Mouse (Mus musculus) stomach, postnatal 0 days (tissue): ENCODE measurements around the gene Rnf41. TPM values are rescaled to one million over a fixed set of nuclear protein-coding genes. Genes with fewer than 3 reads are reported as not detected.
A peak's percentile ranks its signal among the peaks of the same experiment; 100 is the strongest.

Experiments used
- ATAC-seq: fragments of 200-750 bp; cut with Nextera tagmentation; 2 replicates; pipeline ENCODE4 v1.8.0; 2017; ENCODE audit not compliant: low FRiP score, low TSS enrichment
- DNase-seq: peaks from one replicate; pipeline ENCODE4 v3.0.0-alpha.2; 2016; ENCODE audit warnings: low spot score
- H3K27ac ChIP-seq: fragments of 300-500 bp; sonication (generic); replicated peaks from 2 replicates; pipeline ENCODE4 v1.5.1; 2014; ENCODE audit warnings: mild to moderate bottlenecking, control low read depth
- H3K27me3 ChIP-seq: fragments of 300-500 bp; sonication (generic); 2 replicates; pipeline ENCODE4 v1.6.1; 2014; ENCODE audit warnings: low read length; ENCODE audit not compliant: control insufficient read depth, insufficient read depth
- H3K36me3 ChIP-seq: fragments of 300-500 bp; sonication (generic); 2 replicates; pipeline ENCODE4 v1.6.1; 2014; ENCODE audit warnings: low read length, mixed read lengths; ENCODE audit not compliant: control insufficient read depth, insufficient read depth
- H3K4me1 ChIP-seq: fragments of 300-500 bp; sonication (generic); replicated peaks from 2 replicates; pipeline ENCODE4 v1.6.1; 2014; ENCODE audit warnings: antibody characterized with exemption; ENCODE audit not compliant: control insufficient read depth, insufficient read depth
- H3K4me2 ChIP-seq: fragments of 300-500 bp; sonication (generic); replicated peaks from 2 replicates; pipeline ENCODE4 v1.6.1; 2014; ENCODE audit warnings: low read depth, mild to moderate bottlenecking, control low read depth, moderate library complexity
- H3K4me3 ChIP-seq: fragments of 300-500 bp; sonication (generic); 2 replicates; pipeline ENCODE4 v1.5.1; 2014; ENCODE audit warnings: low read depth, low read length, control low read depth
- H3K9ac ChIP-seq: fragments of 300-500 bp; sonication (generic); 2 replicates; pipeline ENCODE4 v1.6.1; 2014; ENCODE audit warnings: mild to moderate bottlenecking, low read length, control low read depth, mixed read lengths
- H3K9me3 ChIP-seq: fragments of 300-500 bp; sonication (generic); 2 replicates; pipeline ENCODE4 v1.6.1; 2016; ENCODE audit warnings: low read length; ENCODE audit not compliant: control insufficient read depth
- CTCF ChIP-seq: IDR thresholded peaks from 2 replicates; pipeline ENCODE4 v1.5.1; 2016; ENCODE audit warnings: antibody characterized with exemption, low read depth, mild to moderate bottlenecking, moderate library complexity
- EP300 ChIP-seq: optimal IDR thresholded peaks from 2 replicates; pipeline ENCODE3; 2016; ENCODE audit warnings: antibody characterized with exemption
- WGBS: fragments of 180-500 bp; shearing (Covaris S2); extraction: QIAGEN DNeasy Blood & Tissue Kit; methylation state at CpG from one replicate; pipeline ENCODE4 v1.1.7; 2014; 5-methylcytosine and 5-hydroxymethylcytosine counted together
- polyA plus RNA-seq: library from polyadenylated mRNA; unstranded; fragments of >200 nt; fragmentation: Nextera tagmentation; extraction: Ambion mirVana; gene quantifications from 2 replicates; pipeline ENCODE4 v1.2.1, GENCODE M21; 2015

Rnf41 gene
- polyA plus RNA-seq, 1 experiment from 2014 or later, result 18.9 TPM

DNA sequence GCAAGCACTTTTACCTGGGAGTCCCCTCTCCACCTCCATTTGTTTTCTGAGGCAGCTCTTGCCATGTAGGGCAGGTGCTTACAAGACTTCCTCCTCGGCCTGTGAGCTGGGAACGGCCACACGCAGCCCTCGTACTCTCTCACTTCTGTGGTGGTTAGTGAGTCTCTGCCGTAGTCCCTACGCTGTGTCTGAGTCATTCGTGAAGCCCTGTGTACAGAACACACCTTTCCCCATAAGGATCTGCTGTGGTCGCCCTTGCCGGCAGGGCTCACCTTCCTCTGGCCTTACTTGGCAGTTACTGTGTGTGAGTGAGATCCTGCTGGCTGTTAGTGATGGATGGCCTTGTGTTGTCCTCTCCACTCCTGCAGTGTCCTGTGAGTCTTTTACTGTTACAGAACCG, 23.2 kb downstream of the Rnf41 start:
- H3K9me3 ChIP-seq, result no peaks in the 10 kb centered on the region
- H3K4me1 ChIP-seq, result no peaks in the 10 kb centered on the region
- H3K27ac ChIP-seq, result no peak overlapping the region
- H3K4me3 ChIP-seq, result no peak overlapping the region
- no peaks in the 10 kb centered on the region for H3K27me3 ChIP-seq
- H3K4me2 ChIP-seq, result no peak overlapping the region
- 71% methylated on average over 10 of the region's 10 CpGs for WGBS
- H3K36me3 ChIP-seq, result peaks cover 32% of the 10 kb centered on the region
- DNase-seq (peak; percentile 56), ATAC-seq (peak; percentile 88)
- no peak overlapping the region for H3K9ac ChIP-seq
- TF ChIP-seq CTCF (no peak), EP300 (no peak)

DNA sequence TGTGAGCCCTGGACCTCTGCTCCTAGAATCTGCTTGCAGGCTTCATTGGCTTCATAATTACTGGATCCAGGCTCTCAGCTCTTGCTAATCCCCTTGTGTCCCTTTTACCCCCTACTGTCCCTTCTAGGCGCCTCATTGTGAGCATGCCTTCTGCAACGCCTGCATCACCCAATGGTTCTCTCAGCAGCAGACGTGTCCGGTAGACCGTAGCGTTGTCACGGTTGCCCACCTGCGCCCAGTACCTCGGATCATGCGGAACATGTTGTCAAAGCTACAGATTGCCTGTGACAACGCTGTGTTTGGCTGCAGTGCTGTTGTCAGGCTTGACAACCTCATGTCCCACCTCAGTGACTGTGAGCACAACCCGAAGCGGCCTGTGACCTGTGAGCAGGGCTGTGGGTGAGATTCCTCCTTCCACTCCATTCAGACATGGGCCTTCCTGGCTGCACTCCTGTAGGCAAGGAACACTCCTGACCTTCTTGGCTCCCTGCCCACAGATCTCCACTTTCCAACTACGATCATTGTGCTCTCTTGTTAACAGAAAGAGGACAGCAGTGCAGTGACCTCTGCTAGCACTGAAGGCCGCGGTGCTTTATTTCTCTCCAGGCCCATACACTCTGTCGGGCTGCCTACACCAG, 23.8 kb downstream of the Rnf41 start:
- Histone ChIP-seq H3K27ac (peak overlapping the region; percentile 49; the same call in 1 of the 2 replicates), H3K9ac (no peak overlapping the region), H3K27me3 (no peaks in the 10 kb centered on the region), H3K9me3 (no peaks in the 10 kb centered on the region), H3K4me3 (no peak overlapping the region), H3K4me1 (no peaks in the 10 kb centered on the region), H3K36me3 (peaks cover 33% of the 10 kb centered on the region), H3K4me2 (no peak overlapping the region)
- WGBS, result 88% methylated on average over 17 of the region's 17 CpGs
- ATAC-seq, result no peak
- TF ChIP-seq CTCF, result no peak
- no peak for TF ChIP-seq EP300
- no peak for DNase-seq

DNA sequence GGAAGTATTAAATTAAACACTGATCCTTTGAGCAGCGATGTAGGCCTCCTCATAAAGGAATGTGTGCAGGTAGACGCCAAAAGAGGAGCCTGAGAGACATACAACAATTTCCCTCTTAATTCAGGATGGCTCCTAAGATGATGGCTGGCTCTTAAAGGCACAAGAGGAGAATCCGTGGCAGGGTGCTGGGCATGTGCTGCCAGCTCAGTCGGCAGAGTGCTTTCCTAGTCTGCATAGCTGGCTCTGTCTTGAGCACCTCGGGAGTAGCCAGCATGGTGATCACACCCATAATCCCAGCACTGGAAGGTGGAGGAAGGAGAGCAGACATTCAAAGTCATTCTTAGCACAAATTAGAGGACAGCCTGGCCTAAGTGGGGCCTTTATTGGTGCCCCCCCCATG, 24.4 kb downstream of the Rnf41 start:
- Histone ChIP-seq H3K27ac (no peak overlapping the region), H3K27me3 (no peaks in the 10 kb centered on the region), H3K4me1 (no peaks in the 10 kb centered on the region), H3K9ac (no peak overlapping the region), H3K9me3 (no peaks in the 10 kb centered on the region), H3K4me3 (no peak overlapping the region), H3K36me3 (peaks cover 33% of the 10 kb centered on the region), H3K4me2 (no peak overlapping the region)
- WGBS, result 79% methylated on average over 5 of the region's 5 CpGs
- ATAC-seq (no peak), DNase-seq (no peak)
- TF ChIP-seq CTCF (no peak), EP300 (no peak)

DNA sequence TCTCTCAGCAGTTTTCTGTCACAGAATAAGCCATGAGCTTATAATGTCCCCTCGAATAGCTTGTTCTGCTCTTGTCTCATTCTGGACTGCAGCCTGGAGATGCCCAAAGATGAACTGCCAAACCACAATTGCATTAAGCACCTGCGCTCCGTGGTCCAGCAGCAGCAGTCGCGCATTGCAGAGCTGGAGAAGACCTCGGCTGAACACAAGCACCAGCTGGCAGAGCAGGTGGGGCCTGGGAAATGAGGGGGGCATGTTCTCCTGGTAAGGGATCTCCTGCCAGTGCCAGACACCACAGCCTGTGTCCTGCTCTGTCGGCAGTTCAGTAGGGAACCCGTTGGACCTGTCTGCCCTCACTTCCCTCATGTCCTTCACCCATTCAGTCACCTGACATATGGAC, 24.9 kb downstream of the Rnf41 start:
- H3K9ac ChIP-seq, result no peak overlapping the region
- peaks cover 33% of the 10 kb centered on the region for H3K36me3 ChIP-seq
- ATAC-seq, result no peak
- 87% methylated on average over 8 of the region's 8 CpGs for WGBS
- no peak overlapping the region for H3K27ac ChIP-seq
- TF ChIP-seq EP300 (no peak), CTCF (no peak)
- no peaks in the 10 kb centered on the region for H3K27me3 ChIP-seq
- H3K9me3 ChIP-seq, result no peaks in the 10 kb centered on the region
- no peak overlapping the region for H3K4me2 ChIP-seq
- no peaks in the 10 kb centered on the region for H3K4me1 ChIP-seq
- DNase-seq, result no peak
- no peak overlapping the region for H3K4me3 ChIP-seq

DNA sequence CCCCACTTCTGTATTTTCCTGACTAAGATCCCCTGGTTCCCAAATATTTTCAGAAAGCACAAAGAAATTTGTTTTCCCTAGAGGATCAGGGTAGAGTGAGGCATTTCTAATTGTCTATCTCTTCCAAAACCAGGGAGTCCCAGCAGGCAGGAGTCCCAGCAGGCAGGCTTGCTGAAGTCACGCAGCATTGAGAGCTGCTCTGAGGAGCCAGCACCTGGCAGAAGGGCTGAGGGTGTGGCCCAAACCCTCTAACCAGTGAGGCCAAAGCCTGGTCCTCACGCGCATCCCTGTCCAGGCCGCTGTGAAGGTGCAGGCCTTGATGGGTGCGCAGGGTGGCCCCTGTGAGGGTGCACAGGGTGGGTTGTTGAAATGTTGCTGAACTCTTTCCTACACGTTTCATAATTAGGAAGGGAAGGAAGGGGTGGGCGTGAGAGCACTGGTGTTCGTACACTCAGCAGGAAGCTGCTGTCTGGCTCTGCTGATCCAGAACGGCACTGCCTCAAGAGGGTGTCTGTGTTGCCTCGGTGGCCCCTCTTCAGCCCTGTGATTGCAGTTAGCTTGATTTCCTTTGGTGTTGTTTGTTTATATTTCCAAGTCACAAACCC, 27.3 kb downstream of the Rnf41 start:
- Histone ChIP-seq H3K4me2 (no peak overlapping the region), H3K9me3 (no peaks in the 10 kb centered on the region), H3K9ac (no peak overlapping the region), H3K4me3 (no peak overlapping the region), H3K36me3 (peaks cover 31% of the 10 kb centered on the region), H3K4me1 (no peaks in the 10 kb centered on the region), H3K27me3 (no peaks in the 10 kb centered on the region), H3K27ac (no peak overlapping the region)
- DNase-seq, result no peak
- ATAC-seq, result no peak
- no peak for TF ChIP-seq EP300
- no peak for TF ChIP-seq CTCF
- 63% methylated on average over 10 of the region's 10 CpGs for WGBS

DNA sequence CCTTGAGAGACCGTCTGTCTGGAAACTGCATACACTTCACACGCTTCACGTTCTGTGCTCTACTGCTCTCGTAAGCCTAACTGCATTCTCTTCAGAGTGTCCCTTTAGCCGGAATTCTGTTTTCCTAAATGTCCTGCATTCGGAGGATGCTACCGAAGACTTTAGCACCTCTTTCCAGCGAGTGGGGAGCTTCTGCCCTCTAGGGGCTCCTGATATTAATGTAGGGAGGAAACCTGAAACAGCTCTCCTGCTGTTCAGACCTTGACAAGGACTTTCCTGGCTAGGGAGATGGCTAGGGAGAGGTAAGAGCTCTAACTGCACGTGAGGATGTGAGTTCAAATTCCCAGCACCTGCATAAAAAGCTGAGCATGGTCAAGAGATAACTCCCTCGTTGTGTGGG, 28.9 kb downstream of the Rnf41 start:
- DNase-seq (peak; percentile 37), ATAC-seq (no peak)
- H3K36me3 ChIP-seq, result peaks cover 31% of the 10 kb centered on the region
- TF ChIP-seq EP300 (no peak), CTCF (peak; percentile 80)
- H3K27me3 ChIP-seq, result no peaks in the 10 kb centered on the region
- no peak overlapping the region for H3K4me2 ChIP-seq
- no peak overlapping the region for H3K4me3 ChIP-seq
- H3K9me3 ChIP-seq, result no peaks in the 10 kb centered on the region
- H3K4me1 ChIP-seq, result no peaks in the 10 kb centered on the region
- WGBS, result 52% methylated on average over 10 of the region's 10 CpGs
- no peak overlapping the region for H3K9ac ChIP-seq
- H3K27ac ChIP-seq, result no peak overlapping the region
